Mouse (Mus musculus): ENCODE measurements at regions not wholly inside any gene's neighbourhood (a gene's known extent, or its start where the extent isn't known, plus 50 kb on each side); places are given as distances from the start of the nearest gene placed in this dataset.

DNA sequence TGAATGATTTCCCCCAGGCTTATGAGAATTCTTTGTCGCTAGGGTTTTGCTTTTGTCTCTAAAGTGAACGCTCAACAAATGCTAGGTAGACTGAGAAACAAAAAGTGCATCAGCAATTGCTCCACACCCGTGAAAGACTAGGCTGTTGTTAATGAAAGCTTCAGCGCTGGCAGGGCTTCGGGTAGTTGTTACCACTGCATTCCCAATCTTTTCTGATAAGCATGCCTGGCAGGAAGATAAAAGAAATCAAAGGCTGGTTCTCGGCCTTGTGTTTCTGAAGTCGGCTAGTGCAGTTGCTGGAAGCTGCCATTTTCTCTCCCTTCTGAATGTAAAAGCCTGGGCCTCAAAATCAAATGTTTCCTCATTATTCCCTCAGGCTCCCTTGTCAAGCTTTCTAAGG is 647.0 kb downstream of the Fgf12 start:
- no peak for DNase-seq (ENCODE audit: low read depth, low spot score)

DNA sequence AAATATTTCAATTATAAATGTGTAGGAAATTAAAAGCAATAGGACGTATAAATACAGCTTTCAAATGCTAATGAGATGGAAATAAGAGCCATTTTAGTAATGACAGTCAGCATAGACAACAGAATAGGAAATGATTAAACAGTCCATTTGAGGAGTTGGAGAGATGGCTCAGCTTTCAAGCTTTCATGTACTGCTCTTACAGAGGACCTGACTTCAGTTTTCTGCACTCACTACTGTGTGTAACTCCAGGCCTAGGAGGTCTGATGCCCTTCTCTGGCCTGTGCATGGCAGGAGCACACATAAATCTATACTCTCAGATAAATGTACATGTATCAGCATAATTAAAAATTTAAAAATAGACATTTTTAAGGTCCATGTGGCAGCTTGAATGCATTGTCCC is 643.1 kb downstream of the Fgf12 start:
- no peak for DNase-seq (ENCODE audit: low read depth, low spot score)
